Mouse (Mus musculus) cerebellum, adult 2 months (tissue): ENCODE data around the gene Twf1.

Experiments
- CTCF ChIP-seq: fragments of 200-500 bp; IDR thresholded peaks from 2 replicates; pipeline ENCODE4 v1.5.1; 2011; ENCODE audit warnings: low read depth, mild to moderate bottlenecking, control low read depth, low read length, moderate library complexity, borderline replicate concordance; ENCODE audit not compliant: insufficient read depth
- POLR2A ChIP-seq: fragments of 200-500 bp; IDR thresholded peaks from 2 replicates; pipeline ENCODE4 v1.6.1; 2011; ENCODE audit warnings: low read length, control low read depth, borderline replicate concordance; ENCODE audit not compliant: insufficient read depth

- TF ChIP-seq POLR2A, result no peak
- TF ChIP-seq CTCF, result peak; percentile 68
Measured at GRCm38 (mm10) chr15:94601339-94601738, 11.7 kb upstream of the Twf1 start.
